Mouse (Mus musculus) lung, embryonic 16.5 days (tissue): Measurements from ENCODE around the gene Nupl1. TPM values are rescaled to one million over a fixed set of nuclear protein-coding genes. Genes with fewer than 3 reads are reported as not detected.

Experiments
- ATAC-seq: fragments of 200-750 bp; cut with Nextera tagmentation; 2 replicates; pipeline ENCODE4 v1.8.0; 2017; ENCODE audit warnings: low read depth, mild to moderate bottlenecking, moderate library complexity
- H3K27ac ChIP-seq: fragments of 300-500 bp; sonication (generic); 2 replicates; pipeline ENCODE4 v1.5.1; 2014; ENCODE audit warnings: mild to moderate bottlenecking, control low read depth, low read length
- H3K27me3 ChIP-seq: fragments of 300-500 bp; sonication (generic); 2 replicates; pipeline ENCODE4 v1.6.1; 2014; ENCODE audit warnings: low read depth, low read length, mixed read lengths; ENCODE audit not compliant: control insufficient read depth, insufficient read depth
- H3K36me3 ChIP-seq: fragments of 300-500 bp; sonication (generic); 2 replicates; pipeline ENCODE4 v1.6.1; 2014; ENCODE audit warnings: low read length; ENCODE audit not compliant: control insufficient read depth, insufficient read depth
- H3K4me1 ChIP-seq: fragments of 300-500 bp; sonication (generic); replicated peaks from 2 replicates; pipeline ENCODE4 v1.6.1; 2014; ENCODE audit warnings: low read length, mixed read lengths; ENCODE audit not compliant: control insufficient read depth, insufficient read depth
- H3K4me2 ChIP-seq: fragments of 300-500 bp; sonication (generic); 2 replicates; pipeline ENCODE4 v1.6.1; 2014; ENCODE audit warnings: low read depth, low read length, control low read depth
- H3K4me3 ChIP-seq: fragments of 300-500 bp; sonication (generic); 2 replicates; pipeline ENCODE4 v1.5.1; 2014; ENCODE audit warnings: mild to moderate bottlenecking, low read length, control low read depth
- H3K9ac ChIP-seq: fragments of 300-500 bp; sonication (generic); 2 replicates; pipeline ENCODE4 v1.6.1; 2014; ENCODE audit warnings: low read length, control low read depth
- H3K9me3 ChIP-seq: fragments of 300-500 bp; sonication (generic); 2 replicates; pipeline ENCODE4 v1.6.1; 2016; ENCODE audit warnings: low read length; ENCODE audit not compliant: control insufficient read depth
- WGBS: fragments of 180-500 bp; shearing (Covaris S2); extraction: QIAGEN DNeasy Blood & Tissue Kit; methylation state at CpG from one replicate; pipeline ENCODE4 v1.1.7; 2014; 5-methylcytosine and 5-hydroxymethylcytosine counted together
- polyA plus RNA-seq: library from polyadenylated mRNA; unstranded; fragments of >200 nt; fragmentation: Nextera tagmentation; extraction: Ambion mirVana; gene quantifications from 2 replicates; pipeline ENCODE4 v1.2.1, GENCODE M21; 2015

Nupl1 gene
- polyA plus RNA-seq, 1 experiment from 2014 or later: not detected

DNA sequence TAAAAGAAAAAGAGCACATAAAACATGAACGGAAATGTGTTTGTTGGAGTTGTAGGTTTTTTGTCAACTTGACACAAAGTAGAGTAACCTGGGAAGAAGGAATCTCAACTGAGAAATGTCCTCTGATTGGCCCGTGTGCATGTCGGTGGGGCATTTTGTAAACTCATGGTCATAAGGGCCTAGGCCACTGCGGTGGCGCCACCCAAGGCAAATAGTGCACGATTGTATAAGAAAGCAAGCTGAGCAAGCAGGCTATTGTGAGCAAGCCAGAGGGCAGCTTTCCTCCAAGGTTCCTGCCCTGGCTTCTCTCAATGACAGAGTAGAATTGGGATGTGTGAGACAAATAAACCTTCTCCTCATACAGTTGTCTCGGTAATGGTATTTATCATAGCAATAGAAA, 42.1 kb downstream of the Nupl1 start:
- no peaks in the 10 kb centered on the region for H3K9me3 ChIP-seq
- no peaks in the 10 kb centered on the region for H3K27me3 ChIP-seq
- H3K36me3 ChIP-seq: no peaks in the 10 kb centered on the region
- no peak overlapping the region for H3K4me3 ChIP-seq
- WGBS: 77% methylated on average over 7 of the region's 7 CpGs
- H3K4me2 ChIP-seq: no peak overlapping the region
- H3K4me1 ChIP-seq: no peaks in the 10 kb centered on the region
- no peak overlapping the region for H3K27ac ChIP-seq
- no peak for ATAC-seq
- H3K9ac ChIP-seq: no peak overlapping the region

- Histone ChIP-seq H3K4me3 (no peak overlapping the region), H3K9me3 (no peaks in the 10 kb centered on the region), H3K27ac (no peak overlapping the region), H3K27me3 (no peaks in the 10 kb centered on the region), H3K9ac (no peak overlapping the region), H3K36me3 (no peaks in the 10 kb centered on the region), H3K4me1 (no peaks in the 10 kb centered on the region), H3K4me2 (no peak overlapping the region)
- WGBS: 80% methylated on average over 6 of the region's 6 CpGs
- ATAC-seq: no peak
These were observed 46.2 kb downstream of the Nupl1 start for GRCm38 (mm10) chr14:60204993-60205392.

DNA sequence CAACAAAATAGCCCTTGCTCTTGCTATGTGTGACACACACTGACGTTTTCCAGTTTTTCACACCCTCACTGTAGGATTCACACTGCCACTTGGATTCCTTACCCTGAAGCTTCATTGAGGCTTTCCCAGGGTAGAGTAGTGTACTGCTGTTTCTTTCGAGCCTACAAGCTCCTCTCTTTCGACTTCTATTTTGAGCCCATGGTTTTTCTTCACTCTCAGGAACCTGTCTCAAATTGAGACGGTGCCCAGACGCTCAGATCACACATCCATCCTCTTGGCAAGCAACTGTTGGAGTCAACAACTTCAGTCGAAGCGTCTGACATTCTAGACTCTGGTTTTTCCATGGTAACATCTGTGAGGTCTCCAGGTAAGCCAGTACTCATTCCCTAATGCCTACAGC, 54.3 kb downstream of the Nupl1 start, which contains the start of gene Atp8a2:
Gene Atp8a2, minus strand, starts transcription at position 296 of the 400 bp plus-strand sequence.
- H3K9me3 ChIP-seq: no peaks in the 10 kb centered on the region
- WGBS: 60% methylated on average over 7 of the region's 7 CpGs
- no peak within 1 kb of the TSS for H3K4me2 ChIP-seq
- H3K27ac ChIP-seq: no peak within 1 kb of the TSS
- no peaks in the 10 kb centered on the region for H3K36me3 ChIP-seq
- H3K9ac ChIP-seq: no peak within 1 kb of the TSS
- no peaks in the 10 kb centered on the region for H3K4me1 ChIP-seq
- no peaks in the 10 kb centered on the region for H3K27me3 ChIP-seq
- ATAC-seq: no peak
- H3K4me3 ChIP-seq: no peak within 1 kb of the TSS

DNA sequence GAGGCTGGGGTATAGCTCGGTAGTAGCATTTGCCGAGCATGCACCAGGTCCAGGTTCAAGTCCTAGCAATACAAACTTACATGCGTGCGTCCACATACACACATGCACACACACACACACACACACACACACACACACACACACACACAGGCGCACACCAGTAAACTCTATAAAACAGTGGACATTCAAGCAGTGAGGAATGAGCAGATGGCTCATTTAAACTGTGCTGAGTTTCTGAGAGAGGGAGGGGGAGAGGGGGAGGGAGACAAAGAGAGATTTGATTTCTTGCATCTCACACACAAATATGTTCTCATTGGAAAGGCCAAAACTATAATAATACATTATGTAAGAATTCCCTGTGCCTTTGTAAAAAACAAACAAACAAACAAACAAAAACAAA, 55.2 kb downstream of the Nupl1 start:
- 83% methylated on average over 5 of the region's 5 CpGs for WGBS
- Histone ChIP-seq H3K27me3 (no peaks in the 10 kb centered on the region), H3K27ac (no peak overlapping the region), H3K9ac (no peak overlapping the region), H3K4me3 (no peak overlapping the region), H3K36me3 (no peaks in the 10 kb centered on the region), H3K4me2 (no peak overlapping the region), H3K4me1 (no peaks in the 10 kb centered on the region), H3K9me3 (no peaks in the 10 kb centered on the region)
- no peak for ATAC-seq

DNA sequence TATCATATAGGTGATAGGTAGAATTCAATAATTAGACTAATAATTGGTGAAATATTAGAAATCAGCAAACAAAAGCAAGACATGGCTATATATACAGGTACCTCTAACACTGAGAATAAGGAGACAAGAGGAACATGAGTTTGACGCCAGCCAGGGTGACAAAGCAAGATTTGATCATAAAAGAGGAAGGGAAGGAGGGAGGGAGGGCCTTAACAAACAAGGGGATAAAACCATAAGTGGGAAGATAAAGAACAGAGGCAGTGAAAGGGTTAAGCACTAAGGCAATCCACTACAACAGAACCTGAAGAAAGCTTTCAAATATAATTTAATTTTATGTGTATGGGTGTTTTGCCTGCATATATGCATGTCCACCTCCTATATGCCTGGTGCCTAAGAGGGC, 56.6 kb downstream of the Nupl1 start:
- Histone ChIP-seq H3K4me2 (no peak overlapping the region), H3K36me3 (no peaks in the 10 kb centered on the region), H3K9ac (no peak overlapping the region), H3K27me3 (no peaks in the 10 kb centered on the region), H3K4me1 (no peaks in the 10 kb centered on the region), H3K4me3 (no peak overlapping the region), H3K9me3 (no peaks in the 10 kb centered on the region), H3K27ac (no peak overlapping the region)
- no peak for ATAC-seq
- 76% methylated on average over 1 of the region's 1 CpGs for WGBS

- Histone ChIP-seq H3K27me3 (no peaks in the 10 kb centered on the region), H3K9me3 (no peaks in the 10 kb centered on the region), H3K4me3 (no peak overlapping the region), H3K4me2 (no peak overlapping the region), H3K36me3 (no peaks in the 10 kb centered on the region), H3K27ac (no peak overlapping the region), H3K9ac (no peak overlapping the region), H3K4me1 (no peaks in the 10 kb centered on the region)
- 83% methylated on average over 5 of the region's 5 CpGs for WGBS
- ATAC-seq: no peak
These were observed 61.5 kb downstream of the Nupl1 start for GRCm38 (mm10) chr14:60189771-60190170.

DNA sequence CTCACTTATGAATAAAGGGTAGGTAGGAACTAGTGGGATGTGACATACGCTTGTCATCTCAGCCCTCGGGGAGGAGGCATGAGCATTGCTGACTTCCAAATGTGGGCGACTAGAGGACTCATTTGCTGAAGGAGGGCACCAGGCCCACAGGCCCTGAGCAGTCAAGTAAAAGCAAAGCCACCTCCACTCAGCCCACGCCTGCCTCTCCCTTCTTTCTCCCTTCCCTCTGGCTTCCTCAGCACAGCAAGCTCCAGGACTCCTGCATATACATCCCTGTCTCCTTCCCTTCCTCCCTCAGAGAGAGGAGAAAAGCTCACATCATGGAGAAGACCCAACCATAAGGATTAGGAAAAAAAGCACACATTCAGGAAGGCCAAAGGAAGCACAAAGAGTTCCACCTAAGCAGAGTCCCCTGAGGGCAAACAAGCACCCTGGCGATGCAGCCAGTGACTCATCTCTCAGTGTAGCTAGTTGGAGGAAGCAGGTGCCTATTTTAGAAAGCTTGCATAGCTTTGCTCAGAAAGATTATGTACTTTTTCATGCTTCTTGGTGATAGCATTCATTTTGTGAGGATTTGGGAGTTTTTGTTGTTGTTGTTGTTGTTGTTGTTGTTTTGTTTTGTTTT, 62.9 kb downstream of the Nupl1 start:
- WGBS: 82% methylated on average over 5 of the region's 5 CpGs

GRCm38 (mm10) chr14:60181306-60181705, 69.9 kb downstream of the Nupl1 start:
- Histone ChIP-seq H3K9ac (no peak overlapping the region), H3K9me3 (no peaks in the 10 kb centered on the region), H3K27ac (no peak overlapping the region), H3K4me2 (no peak overlapping the region), H3K27me3 (peaks cover 17% of the 10 kb centered on the region), H3K36me3 (no peaks in the 10 kb centered on the region), H3K4me3 (no peak overlapping the region), H3K4me1 (peaks cover 4% of the 10 kb centered on the region; the same call in 1 of the 2 replicates)
- no peak for ATAC-seq
- 92% methylated on average over 2 of the region's 2 CpGs for WGBS

More for the DNA sequence above, 62.9 kb downstream of the Nupl1 start:
- ATAC-seq: no peak
- Histone ChIP-seq H3K9ac (no peak overlapping the region), H3K27me3 (no peaks in the 10 kb centered on the region), H3K36me3 (no peaks in the 10 kb centered on the region), H3K4me3 (no peak overlapping the region), H3K4me2 (no peak overlapping the region), H3K27ac (no peak overlapping the region), H3K9me3 (no peaks in the 10 kb centered on the region), H3K4me1 (no peaks in the 10 kb centered on the region)

DNA sequence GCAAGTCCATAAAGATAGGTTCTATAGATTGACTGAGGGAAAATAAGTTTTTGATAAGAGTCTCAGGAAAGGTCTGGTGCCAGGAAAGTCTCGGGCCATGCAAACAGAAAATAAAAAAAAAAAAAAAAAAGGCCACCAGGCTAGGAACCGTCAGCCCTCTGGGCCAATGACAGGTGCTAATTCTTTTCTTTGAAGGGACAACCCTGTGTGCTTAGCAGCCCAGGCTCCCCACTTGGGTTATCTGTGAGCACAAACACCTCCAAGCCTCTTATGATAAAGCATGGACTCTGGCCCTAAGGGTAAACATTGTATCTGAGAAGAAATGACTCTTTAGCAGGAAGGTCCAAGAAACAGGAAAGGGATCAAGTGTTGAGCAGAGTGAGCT, 72.7 kb downstream of the Nupl1 start:
- no peak overlapping the region for H3K27ac ChIP-seq
- ATAC-seq: peak; percentile 39
- H3K4me2 ChIP-seq: no peak overlapping the region; the same call in 1 of the 2 replicates
- peaks cover 4% of the 10 kb centered on the region; the same call in 1 of the 2 replicates for H3K4me1 ChIP-seq
- no peak overlapping the region for H3K9ac ChIP-seq
- no peaks in the 10 kb centered on the region for H3K9me3 ChIP-seq
- no peak overlapping the region for H3K4me3 ChIP-seq
- no peaks in the 10 kb centered on the region for H3K36me3 ChIP-seq
- peaks cover 25% of the 10 kb centered on the region for H3K27me3 ChIP-seq
- WGBS: 12% methylated on average over 2 of the region's 2 CpGs
